Comparison of ENCODE assay signal across 14 mouse cellular contexts in genomic region chr17:75439062-75439461, GRCm38 (mm10). TPM values are rescaled to one million over a fixed set of nuclear protein-coding genes. Genes with fewer than 3 reads are reported as not detected.
A peak's percentile ranks its signal among the peaks of the same experiment; 100 is the strongest.
DNase-seq lines count a peak whose midpoint lies in the region; ATAC-seq and TF ChIP-seq lines count a peak whose summit lies in the region.
"Had no signal": no experiment of that assay in that cellular context is flagged by ENCODE, and none has a peak within 500 bp of the region (broad histone marks: within the 10 kb centered on the region; RNA-seq: fewer than 3 reads in every experiment).

No protein-coding gene starts in this region.

- no peaks in the 10 kb centered on the region for H3K9me3 ChIP-seq in heart, postnatal 0 days (replicated peaks; ENCODE audit: control insufficient read depth, low read length)
- H3K9me3 ChIP-seq in midbrain, embryonic 11.5 days (ENCODE audit: control insufficient read depth, low read length) = no peaks in the 10 kb centered on the region
- no peaks in the 10 kb centered on the region for H3K9me3 ChIP-seq in midbrain, embryonic 10.5 days (replicated peaks)
- H3K9me3 ChIP-seq: embryonic facial prominence, embryonic 13.5 days; heart, embryonic 10.5 days; lung, embryonic 15.5 days had no signal

- no peak overlapping the region for H3K9ac ChIP-seq in heart, postnatal 0 days (replicated peaks; ENCODE audit: low read depth, low read length)
- no peak overlapping the region for H3K9ac ChIP-seq in midbrain, embryonic 11.5 days (ENCODE audit: low read length)
- H3K9ac ChIP-seq: embryonic facial prominence, embryonic 13.5 days; lung, embryonic 15.5 days had no signal

- H3K4me3 ChIP-seq in heart, postnatal 0 days (ENCODE audit: low read depth, low read length) = no peak overlapping the region; the same call in 1 of the 2 replicates
- H3K4me3 ChIP-seq in midbrain, embryonic 11.5 days (ENCODE audit: low read depth, low read length) = no peak overlapping the region
- no peak overlapping the region for H3K4me3 ChIP-seq in midbrain, embryonic 10.5 days
- H3K4me3 ChIP-seq: embryonic facial prominence, embryonic 13.5 days; heart, embryonic 10.5 days; lung, embryonic 15.5 days had no signal

- H3K36me3 ChIP-seq in heart, postnatal 0 days (replicated peaks; ENCODE audit: control insufficient read depth, insufficient read depth, low read length) = no peaks in the 10 kb centered on the region
- no peaks in the 10 kb centered on the region for H3K36me3 ChIP-seq in midbrain, embryonic 11.5 days (ENCODE audit: control insufficient read depth, insufficient read depth, low read length)
- H3K36me3 ChIP-seq in midbrain, embryonic 10.5 days = no peaks in the 10 kb centered on the region
- H3K36me3 ChIP-seq: embryonic facial prominence, embryonic 13.5 days; lung, embryonic 15.5 days had no signal

- ATAC-seq in heart, postnatal 0 days (ENCODE audit: insufficient read depth, low read depth) = no peak
- peak; percentile 80 for ATAC-seq in midbrain, embryonic 11.5 days (ENCODE audit: low FRiP score)
- ATAC-seq: intestine, postnatal 0 days had no signal

- H3K27ac ChIP-seq in heart, postnatal 0 days (ENCODE audit: low read depth) = peak overlapping the region; percentile 14; the same call in 1 of the 2 replicates
- H3K27ac ChIP-seq in midbrain, embryonic 11.5 days (ENCODE audit: low read depth, low read length) = no peak overlapping the region
- no peak overlapping the region for H3K27ac ChIP-seq in midbrain, embryonic 10.5 days (replicated peaks)
- H3K27ac ChIP-seq: embryonic facial prominence, embryonic 13.5 days; lung, embryonic 15.5 days had no signal

- no peaks in the 10 kb centered on the region for H3K27me3 ChIP-seq in heart, postnatal 0 days (ENCODE audit: control insufficient read depth, insufficient read depth, low read length)
- H3K27me3 ChIP-seq in midbrain, embryonic 11.5 days (ENCODE audit: control insufficient read depth, insufficient read depth, low read length) = no peaks in the 10 kb centered on the region
- no peaks in the 10 kb centered on the region for H3K27me3 ChIP-seq in midbrain, embryonic 10.5 days (ENCODE audit: low read depth, poor library complexity, severe bottlenecking)
- H3K27me3 ChIP-seq: embryonic facial prominence, embryonic 13.5 days; lung, embryonic 15.5 days had no signal

- TF ChIP-seq EP300 in heart, postnatal 0 days (IDR thresholded peaks at IDR 0.05; ENCODE audit: low read depth) = no peak

- DNase-seq in embryo, embryonic 11 days = peak; percentile 12
- no peak for DNase-seq in embryo, embryonic 9.5 days (ENCODE audit: extremely low spot score)
- DNase-seq in heart, postnatal 0 days (ENCODE audit: low spot score) = no peak
- no peak for DNase-seq in heart, adult 8-10 months (ENCODE audit: low spot score)
- DNase-seq in midbrain, embryonic 11.5 days (ENCODE audit: low spot score, missing footprints) = peak; percentile 84
- DNase-seq in midbrain, embryonic 10.5 days (ENCODE audit: low spot score) = no peak
- DNase-seq in left cerebral cortex, adult 11 months (ENCODE audit: low spot score) = no peak
- no peak for DNase-seq in thymus, postnatal 4 days
- DNase-seq: adrenal gland, postnatal 14 days; cerebellum, adult 9-10 months had no signal

- H3K4me1 ChIP-seq in heart, postnatal 0 days (ENCODE audit: control insufficient read depth, insufficient read depth) = peaks cover 12% of the 10 kb centered on the region; the same call in 1 of the 2 replicates
- H3K4me1 ChIP-seq in midbrain, embryonic 11.5 days (ENCODE audit: control insufficient read depth, insufficient read depth, low read length) = 0 out of 2 replicates have a peak, but pooled peaks cover 2% of the 10 kb centered on the region
- H3K4me1 ChIP-seq in midbrain, embryonic 10.5 days = peaks cover 17% of the 10 kb centered on the region
- H3K4me1 ChIP-seq: lung, embryonic 15.5 days had no signal

- peak overlapping the region; percentile 47; the same call in 1 of the 2 replicates for H3K4me2 ChIP-seq in heart, postnatal 0 days (ENCODE audit: low read depth, low read length)
- no peak overlapping the region for H3K4me2 ChIP-seq in midbrain, embryonic 11.5 days
- H3K4me2 ChIP-seq: embryonic facial prominence, embryonic 13.5 days had no signal

- TF ChIP-seq CTCF in heart, postnatal 0 days (IDR thresholded peaks at IDR 0.05; ENCODE audit: low read depth) = no peak

- 76% methylated on average over 14 of the region's 14 CpGs for WGBS in heart, postnatal 0 days
- WGBS in midbrain, embryonic 11.5 days = 65% methylated on average over 14 of the region's 14 CpGs
- WGBS in midbrain, embryonic 10.5 days = 76% methylated on average over 14 of the region's 14 CpGs

RNA-seq across cellular contexts. Expression of gene Rasgrp3, which starts 3.4 kb away (rescaled TPM):
- 18.7 and 23.5 TPM in 2 replicates for total RNA-seq in heart, postnatal 0 days (2014; rRNA removed; ENCODE audit: low replicate concordance)
- polyA plus RNA-seq in heart, postnatal 0 days (2015; fragmentation: Nextera tagmentation; extraction: Ambion mirVana) = 15.5 and 17.2 TPM in 2 replicates
- total RNA-seq in heart, adult 8-10 months (2022) = 10 to 100 TPM; 19.3 to 34.3 (median 30.2) TPM
- polyA plus RNA-seq in midbrain, embryonic 11.5 days (2014; fragmentation: Nextera tagmentation; extraction: Ambion mirVana) = 5.5 and 8.3 TPM in 2 replicates
- 6.3 and 7.5 TPM in 2 replicates for polyA plus RNA-seq in midbrain, embryonic 10.5 days (2016; fragmentation: Nextera tagmentation; extraction: Ambion mirVana)

Comparison
In these comparisons a context has a peak if more than half of its experiments do, and no peak if none do; other contexts are left out.
1. DNase-seq: peak in embryo, embryonic 11 days (single experiment) and midbrain, embryonic 11.5 days (single experiment); none in embryo, embryonic 9.5 days (single experiment), heart, postnatal 0 days (single experiment), heart, adult 8-10 months (single experiment), midbrain, embryonic 10.5 days (single experiment), left cerebral cortex, adult 11 months (single experiment) and thymus, postnatal 4 days (single experiment).